Mouse (Mus musculus): Measurements from ENCODE around the gene Zfp119b.

Zfp119b gene

DNA sequence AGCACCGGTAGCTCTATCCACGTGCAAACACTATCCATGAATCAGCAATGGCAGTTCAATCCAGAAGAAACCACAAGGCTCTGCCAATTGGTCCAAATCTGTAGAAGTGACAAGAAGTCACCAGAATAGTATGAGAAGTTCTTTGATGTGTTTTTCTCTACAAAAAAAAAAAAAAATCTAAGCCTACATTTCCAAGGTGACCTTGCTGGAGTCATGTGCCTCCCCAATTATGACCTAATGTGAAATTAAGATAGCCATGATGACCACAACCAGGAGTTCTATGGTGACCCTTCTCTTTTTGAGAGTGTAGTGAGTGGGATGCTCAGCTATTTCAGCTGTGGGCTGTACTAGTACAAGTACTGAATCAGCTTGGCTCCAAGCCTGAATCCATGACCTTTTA, at the start of gene Zfp119b:
Gene Zfp119b (minus strand): TSS at position 101 of the 400 bp plus-strand sequence.
- no peak for DNase-seq

DNA sequence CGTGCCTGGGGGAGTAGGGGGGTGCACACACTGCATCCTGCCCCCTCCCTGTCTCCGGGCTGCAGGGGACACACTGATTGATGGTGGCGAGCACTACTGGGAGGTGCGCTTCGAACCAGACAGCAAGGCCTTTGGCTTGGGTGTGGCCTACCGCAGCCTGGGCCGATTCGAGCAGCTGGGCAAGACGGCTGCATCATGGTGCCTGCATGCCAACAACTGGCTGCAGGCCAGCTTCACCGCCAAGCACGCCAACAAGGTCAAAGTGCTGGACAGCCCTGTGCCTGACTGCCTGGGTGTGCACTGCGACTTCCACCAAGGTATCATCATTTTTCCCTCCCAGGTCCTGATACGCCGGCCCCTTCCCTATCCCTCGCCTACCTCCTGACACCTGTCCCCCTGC, 46.7 kb upstream of the Zfp119b start:
- peak; percentile 70 for DNase-seq

DNA sequence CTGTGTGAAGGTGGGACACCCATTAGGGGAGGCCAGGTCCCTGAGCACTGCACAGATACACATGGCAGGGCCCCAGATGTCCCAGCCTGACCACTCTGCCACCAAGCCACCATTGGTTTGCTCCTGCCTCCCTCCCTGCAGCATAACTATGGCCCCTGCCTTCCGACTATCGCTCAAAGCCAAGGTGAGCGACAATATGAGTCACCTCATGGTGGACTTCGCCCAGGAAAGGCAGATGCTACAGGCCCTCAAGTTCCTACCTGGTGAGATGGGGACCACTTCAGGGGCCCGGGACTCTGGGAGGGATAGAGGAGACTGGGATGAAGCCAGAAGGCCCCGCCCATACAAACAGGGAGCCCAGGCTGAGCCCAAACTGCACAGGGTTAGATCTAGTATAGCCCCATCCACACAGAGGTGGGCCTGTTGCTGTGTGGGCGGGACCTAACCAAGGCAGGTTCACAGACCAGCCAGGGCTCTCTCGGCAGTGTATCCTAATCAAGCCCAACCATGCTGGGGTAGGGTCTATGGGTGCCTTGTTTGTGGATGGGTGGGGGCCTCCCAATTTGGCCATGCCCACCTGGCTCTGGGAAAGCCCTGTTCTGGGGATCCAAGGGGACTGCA, 41.1 kb upstream of the Zfp119b start:
- no peak for DNase-seq

DNA sequence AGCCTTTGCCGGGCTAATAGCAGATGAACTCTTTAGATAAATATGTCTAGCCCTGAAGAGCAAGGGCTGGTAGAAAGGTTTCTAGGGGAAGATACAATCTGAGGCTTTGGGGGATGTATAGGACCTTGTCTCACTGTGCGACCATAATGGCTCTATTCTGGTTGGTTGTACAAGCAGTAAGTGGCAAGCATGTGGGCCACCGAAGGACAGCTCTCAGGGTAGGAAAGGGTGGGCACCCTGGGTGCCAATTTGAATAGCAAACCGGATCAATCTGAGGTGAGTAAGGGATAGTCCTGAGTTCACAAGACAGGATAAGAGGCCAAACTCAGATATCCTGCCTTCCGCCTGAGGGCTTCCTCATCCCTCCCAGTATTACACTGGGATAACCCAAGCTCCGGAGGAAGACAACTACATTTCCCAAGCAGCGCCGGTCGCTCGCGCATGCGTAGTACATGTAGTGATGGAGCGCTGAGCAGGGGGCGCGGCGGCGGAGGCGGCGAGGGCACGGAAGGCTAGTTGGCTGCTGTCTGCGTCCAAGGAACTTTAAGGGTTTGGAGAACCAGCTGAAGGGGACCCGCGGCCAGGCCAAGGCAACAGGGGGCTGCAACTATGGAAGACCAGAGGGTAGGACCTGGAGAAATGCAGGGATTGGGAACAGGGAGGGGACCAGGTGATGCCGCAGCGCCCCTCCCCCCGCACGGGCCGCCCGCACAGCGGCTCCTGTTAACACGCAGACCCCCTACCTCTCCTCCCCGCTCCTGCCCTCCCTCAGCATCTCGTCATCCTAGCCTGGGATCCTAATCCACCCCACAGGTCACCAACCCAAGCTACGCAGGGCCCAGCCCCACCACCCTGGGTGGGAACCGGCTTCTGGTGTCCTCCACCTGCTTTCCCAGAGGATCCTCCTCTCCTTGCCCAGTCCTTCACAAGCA, 37.0 kb upstream of the Zfp119b start, which contains the start of gene Fsd1:
Gene Fsd1 (plus strand): TSS at position 480 of the 932 bp plus-strand sequence.
- DNase-seq: peak; percentile 61

DNA sequence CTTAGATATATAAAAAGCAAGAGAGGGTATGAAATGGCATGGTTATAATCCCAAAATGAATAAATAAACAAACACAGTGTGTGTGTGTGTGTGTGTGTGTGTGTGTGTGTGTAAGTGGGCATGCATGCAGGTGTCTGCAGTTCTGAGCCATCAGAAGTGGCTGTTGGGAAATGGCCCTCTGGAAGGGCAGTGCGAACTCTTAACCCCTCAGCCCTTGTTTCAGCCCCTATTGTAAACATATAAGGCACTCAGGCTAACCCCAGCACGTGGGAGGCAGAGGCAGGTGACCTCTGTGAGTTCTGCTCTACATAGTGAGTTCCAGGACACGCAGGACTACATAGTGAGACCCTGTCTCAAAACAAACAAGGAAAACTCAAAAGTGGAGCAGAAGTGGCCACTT, 28.0 kb upstream of the Zfp119b start:
- DNase-seq: no peak

DNA sequence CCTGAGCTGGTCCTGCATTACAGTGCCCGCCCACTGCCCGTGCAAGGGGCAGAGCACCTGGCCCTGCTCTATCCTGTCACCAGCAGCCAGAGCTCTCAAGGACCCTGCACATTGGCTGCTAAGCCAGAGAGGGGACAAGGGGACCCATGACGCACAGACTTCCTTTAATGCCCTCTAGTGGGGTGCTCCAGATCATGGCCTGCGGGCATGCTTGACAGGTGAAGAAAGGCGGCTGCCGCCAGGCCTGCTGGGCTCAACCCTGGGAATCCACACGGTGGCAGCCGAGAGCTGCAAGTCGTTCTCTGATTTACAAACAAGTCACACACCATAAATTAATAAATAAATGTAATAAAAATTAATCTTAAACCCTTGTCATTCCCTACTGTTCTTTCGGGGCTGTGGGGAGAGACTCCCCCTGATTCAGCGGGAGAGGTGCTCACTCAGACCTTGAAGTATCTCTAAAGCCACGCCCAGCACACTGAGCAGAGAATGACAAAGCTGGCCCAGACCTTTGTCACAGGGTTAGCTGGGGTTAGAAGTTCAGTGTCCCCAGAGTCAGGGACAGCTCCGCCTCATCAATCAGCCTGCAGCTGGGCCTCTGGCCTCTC, 27.1 kb upstream of the Zfp119b start:
- peak; percentile 86 for DNase-seq

DNA sequence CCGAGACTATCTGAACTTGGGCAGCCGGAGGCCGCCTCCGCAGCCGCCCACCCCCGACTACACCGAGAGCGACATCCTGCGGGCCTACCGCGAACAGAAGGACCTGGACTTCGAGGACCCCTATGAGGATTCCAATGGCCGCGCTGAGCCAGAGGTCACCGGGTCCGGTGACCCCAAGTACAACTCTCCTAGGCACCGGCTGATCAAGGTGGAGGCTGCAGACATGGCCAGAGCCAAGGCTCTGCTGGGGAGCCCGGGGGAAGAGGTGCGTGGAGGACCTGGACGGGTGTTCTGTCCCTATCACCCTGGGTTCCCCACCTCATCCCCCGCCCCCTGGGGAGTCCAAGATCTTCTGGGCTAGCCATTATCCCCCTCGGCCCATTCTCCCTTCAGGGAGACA, 22.2 kb upstream of the Zfp119b start:
- DNase-seq: no peak

DNA sequence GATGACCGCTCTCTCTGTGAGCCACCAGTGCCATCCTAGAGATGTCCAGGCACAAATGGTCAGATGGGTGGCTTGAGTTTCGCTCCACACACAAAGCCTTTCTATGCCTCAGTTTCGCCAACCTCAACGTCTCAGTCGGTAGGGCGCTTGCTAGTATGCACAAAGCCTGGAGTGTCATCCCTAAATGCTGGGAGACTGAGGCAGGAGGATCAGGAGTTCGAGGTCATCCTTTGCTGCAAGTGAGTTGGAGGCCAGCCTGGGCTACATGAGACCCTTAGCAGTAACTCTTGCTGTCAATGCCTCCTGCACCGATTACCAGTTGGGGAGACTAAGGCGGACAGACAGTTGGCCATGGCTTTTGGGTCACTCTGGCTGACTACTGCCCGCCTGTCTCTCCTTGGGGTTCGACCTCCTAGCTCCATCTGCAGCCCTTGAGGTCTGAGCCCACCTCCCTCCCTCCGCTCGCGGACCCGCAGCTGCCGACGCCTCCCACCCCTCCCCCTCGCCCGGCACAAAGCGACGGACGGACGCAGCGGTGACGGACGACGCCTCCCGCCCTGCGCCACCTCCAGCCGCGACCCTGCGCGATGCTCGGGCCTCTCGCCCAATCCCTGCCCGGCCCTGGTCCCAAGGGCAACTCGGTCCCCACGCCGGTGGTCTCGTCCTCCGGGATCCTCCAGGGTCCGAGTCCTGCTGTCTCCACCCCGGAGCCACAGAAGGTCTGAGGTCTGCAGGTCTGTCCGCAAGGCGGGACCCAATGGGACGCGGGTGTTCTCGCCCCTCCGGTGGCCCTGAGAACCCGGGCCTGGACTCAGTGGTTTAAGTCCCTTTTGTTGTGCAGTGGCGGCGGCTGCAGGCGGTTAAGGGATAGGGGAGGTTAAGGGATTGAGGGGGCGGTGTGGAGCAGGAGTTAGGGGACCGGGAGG, 20.9 kb upstream of the Zfp119b start, which contains the start of gene Shd:
Gene Shd (plus strand): TSS at position 502 of the 926 bp plus-strand sequence.
- DNase-seq: peak; percentile 64

DNA sequence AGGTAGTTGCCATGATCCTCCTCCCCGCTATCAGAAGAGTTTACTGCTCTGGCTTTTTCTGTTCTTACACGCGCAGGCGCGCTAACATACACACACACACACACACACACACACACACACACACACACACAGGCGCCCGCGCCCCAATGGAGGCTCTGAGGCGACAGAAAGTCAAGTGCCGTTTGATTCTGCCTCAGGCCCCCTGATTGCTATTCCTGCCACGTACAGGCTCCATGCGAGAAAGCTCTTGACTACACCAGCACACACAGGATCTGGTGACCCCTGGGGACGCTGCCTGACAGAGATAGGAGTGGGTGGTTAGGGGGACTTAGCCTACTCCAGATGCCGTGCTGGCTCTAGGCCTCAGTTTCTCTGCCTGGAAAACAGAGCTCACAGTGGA, 20.3 kb upstream of the Zfp119b start:
- peak; percentile 73 for DNase-seq

DNA sequence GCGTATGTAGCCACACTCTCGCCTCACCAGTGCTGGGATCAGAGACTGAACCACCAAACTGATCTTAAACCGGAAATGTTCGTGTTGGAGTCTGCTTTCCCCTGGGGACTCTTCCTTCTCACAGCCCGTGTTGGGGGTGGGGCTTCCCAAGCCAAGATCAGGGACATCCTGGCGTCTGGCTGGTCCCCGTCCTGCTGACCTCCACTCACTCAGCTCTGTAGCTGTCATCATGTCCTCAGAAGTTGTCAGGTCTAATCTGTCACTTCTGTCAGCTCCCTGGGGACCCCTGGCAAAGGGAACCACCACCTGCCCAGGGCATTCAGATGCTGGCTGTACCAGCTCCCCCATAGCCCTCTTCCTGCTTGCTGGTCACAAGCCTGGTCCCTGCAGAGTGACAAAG, 18.9 kb upstream of the Zfp119b start:
- DNase-seq: peak; percentile 54

DNA sequence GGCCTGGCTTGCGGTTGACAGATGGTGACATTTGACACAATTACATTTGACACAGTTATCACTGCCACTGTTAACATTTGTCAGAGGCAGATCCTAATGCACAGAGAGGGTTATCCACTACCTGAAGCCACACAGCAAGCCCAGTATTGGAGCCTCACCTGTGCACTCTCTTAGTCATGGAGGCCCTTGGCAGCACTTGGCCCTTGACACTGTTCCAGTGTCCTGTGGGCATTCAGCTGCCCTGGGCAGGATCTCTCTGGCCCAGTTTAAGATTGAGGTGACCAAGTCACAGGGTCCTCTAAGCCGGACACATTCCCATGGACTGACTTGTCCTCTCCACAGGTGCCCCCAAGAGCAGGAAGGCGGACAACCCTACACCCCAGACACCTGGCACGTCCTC, 17.9 kb upstream of the Zfp119b start:
- DNase-seq: no peak

DNA sequence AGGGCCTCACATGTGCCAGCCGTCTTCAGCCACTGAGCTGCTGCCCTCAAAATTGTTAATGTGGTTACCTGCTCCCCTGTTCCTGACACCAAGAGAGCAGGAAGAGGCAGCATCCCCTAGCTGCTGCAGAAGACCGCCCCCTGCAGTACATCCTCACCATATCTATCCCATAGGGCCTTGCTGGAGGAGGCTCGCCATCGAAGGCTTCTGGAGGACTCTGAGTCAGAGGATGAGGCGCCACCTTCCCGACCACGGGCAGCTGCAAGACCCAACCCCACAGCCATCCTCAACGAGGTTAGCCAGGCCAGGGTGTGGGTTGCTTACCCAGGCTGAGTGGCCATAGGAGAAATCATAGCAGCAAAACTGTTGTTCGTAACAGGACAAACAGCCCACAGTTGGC, 15.7 kb upstream of the Zfp119b start:
- no peak for DNase-seq

DNA sequence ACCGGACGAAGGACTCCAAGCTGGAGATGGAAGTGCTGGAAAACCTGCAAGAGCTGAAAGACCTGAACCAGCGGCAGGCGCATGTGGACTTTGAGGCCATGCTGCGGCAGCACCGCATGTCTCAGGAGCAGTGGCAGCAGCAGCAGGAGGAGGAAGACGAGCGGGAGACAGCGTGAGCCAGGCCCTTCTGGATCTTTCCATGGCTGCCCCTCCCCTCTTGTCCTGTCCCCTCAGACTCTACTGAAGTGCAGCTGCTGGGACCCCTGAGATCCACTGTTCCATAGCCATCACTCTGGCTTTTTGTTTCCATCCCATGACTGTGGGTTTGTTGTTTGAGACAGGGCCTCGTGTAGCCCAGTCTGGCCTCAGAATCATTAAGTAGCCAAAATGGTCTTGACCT, 15.2 kb upstream of the Zfp119b start:
- DNase-seq: no peak

DNA sequence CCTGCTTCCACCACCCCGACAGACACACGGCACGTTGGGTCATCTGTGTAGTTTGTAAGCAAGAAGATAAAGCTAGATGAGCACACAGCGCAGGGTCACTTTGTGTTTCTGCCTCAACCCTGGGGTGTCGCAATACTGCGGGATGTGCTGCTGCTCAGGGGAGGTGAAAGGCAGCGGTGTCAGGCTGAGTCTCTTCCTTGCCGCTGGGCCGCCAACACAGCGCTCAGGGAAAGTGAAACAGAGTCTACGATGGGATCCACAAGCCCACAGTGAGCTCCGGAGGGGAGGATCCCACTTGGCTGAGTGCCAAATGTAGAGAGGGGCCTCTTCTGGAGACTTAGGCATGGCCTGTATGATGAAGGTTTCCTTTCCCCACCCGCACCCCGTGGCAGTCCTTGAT, 13.9 kb upstream of the Zfp119b start:
- DNase-seq: no peak

DNA sequence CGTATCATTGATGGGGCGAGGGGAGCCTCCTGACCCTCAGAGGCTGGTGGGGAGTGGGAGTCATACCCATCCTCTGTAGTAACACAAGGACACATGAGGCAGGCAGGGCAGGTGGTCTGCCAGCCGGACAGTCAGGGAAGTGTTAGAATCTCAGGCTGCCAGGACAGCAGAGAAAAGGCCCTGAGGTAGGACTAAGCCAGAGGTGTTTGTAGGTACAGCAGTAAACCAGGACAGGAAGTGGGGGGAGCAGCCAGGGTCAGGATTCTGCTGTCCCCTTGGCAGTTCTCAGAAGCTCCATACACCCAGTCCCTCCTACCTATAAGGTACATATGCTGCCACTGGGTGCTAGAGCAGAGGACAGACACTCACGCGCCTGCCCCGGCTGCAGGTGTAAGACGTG, 12.3 kb upstream of the Zfp119b start:
- DNase-seq: no peak

DNA sequence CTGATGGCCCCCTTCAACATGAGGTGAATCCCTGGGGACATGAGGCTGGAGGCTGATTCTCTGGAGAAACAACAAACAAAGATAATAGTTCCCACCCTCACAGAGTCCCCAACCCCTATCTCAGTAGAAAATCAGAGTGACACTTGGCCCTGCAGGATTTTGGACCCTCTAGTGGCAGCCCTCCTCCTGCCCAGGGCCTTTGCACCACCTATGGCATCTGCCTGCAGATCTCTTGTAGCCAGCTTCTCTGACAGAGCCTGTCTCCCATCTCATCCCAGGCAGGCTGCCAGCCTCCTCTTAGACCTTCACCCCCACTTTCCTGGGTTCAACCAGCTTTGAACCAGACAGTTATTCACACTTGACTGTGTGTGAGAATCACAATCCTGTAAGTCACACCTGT, 11.5 kb upstream of the Zfp119b start:
- no peak for DNase-seq

DNA sequence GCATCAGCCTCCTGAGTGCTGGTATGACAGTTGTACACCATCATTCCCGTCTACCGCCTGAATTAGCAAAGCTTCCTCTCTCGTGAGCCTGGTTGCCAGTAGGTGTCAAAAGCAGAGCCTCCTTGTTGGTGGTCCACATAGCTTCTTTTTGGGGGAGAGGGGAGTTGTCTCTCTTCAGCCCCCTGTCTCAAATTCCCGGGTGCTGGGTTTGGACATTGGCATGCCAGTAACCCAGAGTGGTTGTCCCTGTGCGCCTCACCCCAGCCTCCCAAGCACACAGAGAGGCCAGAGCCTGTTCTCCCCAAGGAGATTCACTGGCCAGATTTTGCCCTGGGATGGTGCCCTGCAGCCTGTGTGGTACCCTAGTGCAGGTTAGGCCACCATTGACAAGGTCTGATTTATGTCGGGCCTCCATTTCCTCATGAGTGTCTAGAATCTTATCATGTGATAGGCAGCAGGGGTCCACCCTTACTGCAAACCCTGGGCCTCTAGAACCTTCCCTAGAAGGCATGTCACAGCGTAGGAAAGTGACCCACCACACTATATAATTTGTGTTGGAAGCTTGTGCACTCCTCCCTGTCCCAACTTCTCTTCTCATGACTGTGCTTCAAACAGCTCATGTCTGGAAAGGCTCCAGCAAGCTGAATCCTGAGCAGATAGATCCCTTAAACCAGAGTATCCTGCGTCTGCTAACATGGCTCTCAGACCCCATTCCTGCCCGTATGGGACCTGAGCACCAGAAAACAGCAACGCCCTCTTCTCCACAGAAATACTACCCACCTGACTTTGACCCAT, 10.8 kb upstream of the Zfp119b start:
- DNase-seq: no peak

DNA sequence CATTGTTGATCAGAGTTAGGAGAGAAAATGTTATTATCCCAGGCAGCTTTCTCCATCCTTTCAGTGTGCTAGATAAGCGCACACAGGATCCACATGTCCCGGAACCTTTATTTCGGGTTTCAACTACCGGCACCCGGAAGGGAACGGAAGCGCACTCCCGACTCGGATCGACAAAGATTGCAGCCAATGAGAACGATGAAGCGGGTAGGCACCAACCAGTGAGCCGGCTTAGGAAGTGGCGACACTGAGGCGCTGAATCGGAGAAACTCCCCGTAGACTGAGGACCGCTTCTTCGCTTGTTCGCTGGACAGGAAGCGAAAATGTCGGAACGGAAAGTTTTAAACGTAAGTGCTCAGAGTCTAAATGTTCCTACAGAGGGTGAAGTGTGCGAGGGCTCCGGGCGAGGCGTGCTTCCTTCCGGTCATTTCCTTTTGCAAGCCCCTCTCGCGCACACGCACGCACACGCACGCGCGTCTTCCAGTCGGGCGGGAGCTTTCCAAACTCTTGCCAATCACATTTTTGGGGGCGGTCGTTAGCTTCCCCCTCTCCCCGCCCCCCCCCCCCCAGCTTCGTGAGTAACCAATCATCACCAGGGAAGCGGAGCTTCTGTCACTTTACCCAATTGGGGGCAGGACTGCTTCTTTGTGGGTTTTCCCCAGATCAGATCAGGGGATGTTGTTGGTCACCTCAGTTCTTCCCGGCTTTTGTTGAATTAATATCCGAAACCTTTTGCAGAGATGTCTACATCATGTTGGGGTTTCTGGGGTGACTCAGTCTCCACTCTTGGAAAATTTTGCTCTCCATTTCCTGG, 9.8 kb upstream of the Zfp119b start, which contains the start of gene Yju2:
Gene Yju2 (plus strand): TSS at position 182 of the 811 bp plus-strand sequence.
- peak; percentile 95 for DNase-seq

DNA sequence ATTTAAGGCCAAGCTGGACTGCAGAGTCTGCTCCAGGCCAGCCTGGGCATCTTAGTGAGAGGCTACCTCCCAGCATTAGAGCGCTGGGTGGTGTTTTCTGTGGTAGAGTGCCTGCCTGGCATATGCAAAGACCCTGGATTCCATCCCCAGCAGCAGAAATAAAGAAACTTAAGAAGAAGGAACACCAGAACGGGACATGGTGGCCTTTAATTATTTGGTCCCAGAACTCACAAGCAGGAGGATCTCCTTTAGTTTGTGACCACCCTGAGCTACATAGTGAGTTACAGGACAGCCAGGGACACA, 9.2 kb upstream of the Zfp119b start:
- DNase-seq: no peak

DNA sequence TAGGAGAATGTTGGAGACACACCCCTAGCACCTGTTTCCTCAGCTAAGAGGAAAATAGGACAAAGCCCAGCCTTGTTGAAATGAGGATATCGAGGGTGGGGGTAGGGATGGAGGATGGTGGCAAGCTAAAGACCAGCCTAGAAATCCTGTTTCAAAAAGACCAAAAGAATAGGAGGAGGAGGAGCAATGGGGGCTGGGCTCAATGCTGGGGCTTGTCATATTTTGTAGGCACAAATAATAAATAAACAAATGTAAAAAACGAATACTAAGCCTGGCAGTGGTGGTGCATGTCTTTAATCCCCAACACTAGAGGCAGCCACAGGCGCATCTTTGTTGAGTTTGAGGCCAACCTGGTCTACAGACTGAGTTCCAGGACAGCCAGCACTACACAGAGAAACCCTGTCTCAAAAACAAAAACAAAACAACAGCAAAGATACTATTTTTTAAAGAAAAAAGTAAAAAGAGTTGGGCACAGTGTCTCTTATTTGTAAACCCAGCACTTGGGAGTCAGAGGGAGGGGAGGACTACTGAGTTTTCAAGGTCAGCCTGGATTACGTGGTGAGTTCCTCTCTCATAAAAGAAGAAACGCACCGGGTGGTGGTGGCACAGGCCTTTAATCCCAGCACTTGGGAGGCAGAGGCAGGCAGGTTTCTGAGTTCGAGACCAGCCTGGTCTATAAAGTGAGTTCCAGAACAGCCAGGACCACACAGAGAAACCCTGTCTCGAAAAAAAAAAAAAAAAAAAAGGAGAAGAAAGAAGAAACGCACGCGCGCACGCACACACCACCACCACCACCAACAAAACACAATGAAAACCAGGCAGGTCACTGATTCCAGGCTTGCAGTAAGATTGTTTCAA, 8.7 kb upstream of the Zfp119b start:
- DNase-seq: no peak

Measured in kidney, postnatal 14 days (tissue).